Mouse (Mus musculus) cerebellum, adult 2 months (tissue): ENCODE measurements around the gene Fermt2.

Experiments
- CTCF ChIP-seq: fragments of 200-500 bp; IDR thresholded peaks from 2 replicates; pipeline ENCODE4 v1.5.1; 2011; ENCODE audit warnings: low read depth, mild to moderate bottlenecking, control low read depth, low read length, moderate library complexity, borderline replicate concordance; ENCODE audit not compliant: insufficient read depth
- POLR2A ChIP-seq: fragments of 200-500 bp; IDR thresholded peaks from 2 replicates; pipeline ENCODE4 v1.6.1; 2011; ENCODE audit warnings: low read length, control low read depth, borderline replicate concordance; ENCODE audit not compliant: insufficient read depth

- TF ChIP-seq CTCF (no peak), POLR2A (no peak)
These were observed 29.1 kb upstream of the Fermt2 start for GRCm38 (mm10) chr14:45559018-45559417.
